Mouse (Mus musculus): ENCODE results near the gene Exoc3l4. TPM values are rescaled to one million over a fixed set of nuclear protein-coding genes. Genes with fewer than 3 reads are reported as not detected.
A peak's percentile ranks its signal among the peaks of the same experiment; 100 is the strongest.

Exoc3l4 gene
- polyA plus RNA-seq, 1 experiment: 5.5 TPM

DNA sequence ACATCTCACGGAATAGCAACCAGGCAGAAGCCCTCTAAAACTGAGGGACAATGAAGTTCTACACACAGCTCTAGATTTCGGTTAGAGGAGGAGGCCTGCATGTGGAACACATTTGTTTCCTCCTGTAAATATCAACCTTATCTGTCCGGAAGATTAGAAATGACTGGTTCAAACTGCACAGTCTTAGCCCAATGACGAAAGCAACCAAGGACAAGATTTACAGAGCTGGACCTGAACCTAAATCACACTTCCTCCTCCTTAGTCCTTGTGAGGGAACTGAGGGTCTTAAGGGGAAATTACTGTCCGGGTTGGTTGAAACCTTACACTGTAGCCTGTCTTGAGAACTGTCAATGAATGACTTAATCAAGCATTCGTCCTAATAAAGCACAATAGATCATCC, 40.8 kb upstream of the Exoc3l4 start:
- Histone ChIP-seq H3K27ac (ENCODE audit: control insufficient read depth, insufficient read depth, low read depth, low read length) (peak overlapping the region; percentile 46; the same call in 1 of the 2 replicates), H3K4me3 (ENCODE audit: control insufficient read depth, low read depth, low read length) (peak overlapping the region; percentile 41), H3K36me3 (ENCODE audit: control insufficient read depth, insufficient read depth, low read length) (no peaks in the 10 kb centered on the region), H3K27me3 (ENCODE audit: control insufficient read depth, insufficient read depth, low read length) (no peaks in the 10 kb centered on the region), H3K4me1 (ENCODE audit: control insufficient read depth, insufficient read depth, low read length) (peaks cover 15% of the 10 kb centered on the region)
- no peak for TF ChIP-seq CTCF (IDR thresholded peaks at IDR 0.05; ENCODE audit: control insufficient read depth, insufficient read depth, insufficient replicate concordance, low read depth, low read length)

DNA sequence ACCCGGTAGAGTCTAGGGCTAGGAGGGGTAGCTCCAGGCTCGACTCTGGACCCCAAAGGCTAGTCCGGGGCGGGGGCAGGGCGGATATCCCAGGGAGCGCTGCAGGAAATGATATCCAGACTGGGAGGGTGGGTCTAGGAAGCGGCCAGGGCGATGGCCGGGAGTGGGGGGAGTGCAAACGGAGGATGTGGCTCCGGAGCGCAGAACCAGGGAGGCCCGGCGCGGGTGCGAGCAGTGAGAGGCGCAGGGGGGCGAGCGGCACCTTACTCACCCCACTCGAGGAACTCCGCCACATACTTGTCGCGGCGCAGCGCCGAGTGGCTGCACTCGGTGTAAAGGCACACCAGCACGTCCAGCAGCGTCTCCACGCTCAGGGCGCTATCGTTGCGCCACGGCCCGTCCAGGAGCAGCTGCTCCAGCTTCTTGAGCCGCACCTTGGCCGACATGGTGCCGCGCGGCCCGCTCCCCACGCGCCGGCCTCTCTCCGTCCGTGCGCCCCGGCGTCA, 39.9 kb upstream of the Exoc3l4 start:
- H3K4me3 ChIP-seq (ENCODE audit: control insufficient read depth, low read depth, low read length): peak overlapping the region; percentile 97
- TF ChIP-seq POLR2A (IDR thresholded peaks at IDR 0.05; ENCODE audit: control insufficient read depth, low read depth, low read length) (no peak; the same call in 1 of the 2 replicates), CTCF (IDR thresholded peaks at IDR 0.05; ENCODE audit: control insufficient read depth, insufficient read depth, insufficient replicate concordance, low read depth, low read length) (no peak)
- H3K27ac ChIP-seq (ENCODE audit: control insufficient read depth, insufficient read depth, low read depth, low read length): peak overlapping the region; percentile 82
- H3K4me1 ChIP-seq (ENCODE audit: control insufficient read depth, insufficient read depth, low read length): peaks cover 15% of the 10 kb centered on the region
- H3K27me3 ChIP-seq (ENCODE audit: control insufficient read depth, insufficient read depth, low read length): no peaks in the 10 kb centered on the region
- no peaks in the 10 kb centered on the region for H3K36me3 ChIP-seq (ENCODE audit: control insufficient read depth, insufficient read depth, low read length)

DNA sequence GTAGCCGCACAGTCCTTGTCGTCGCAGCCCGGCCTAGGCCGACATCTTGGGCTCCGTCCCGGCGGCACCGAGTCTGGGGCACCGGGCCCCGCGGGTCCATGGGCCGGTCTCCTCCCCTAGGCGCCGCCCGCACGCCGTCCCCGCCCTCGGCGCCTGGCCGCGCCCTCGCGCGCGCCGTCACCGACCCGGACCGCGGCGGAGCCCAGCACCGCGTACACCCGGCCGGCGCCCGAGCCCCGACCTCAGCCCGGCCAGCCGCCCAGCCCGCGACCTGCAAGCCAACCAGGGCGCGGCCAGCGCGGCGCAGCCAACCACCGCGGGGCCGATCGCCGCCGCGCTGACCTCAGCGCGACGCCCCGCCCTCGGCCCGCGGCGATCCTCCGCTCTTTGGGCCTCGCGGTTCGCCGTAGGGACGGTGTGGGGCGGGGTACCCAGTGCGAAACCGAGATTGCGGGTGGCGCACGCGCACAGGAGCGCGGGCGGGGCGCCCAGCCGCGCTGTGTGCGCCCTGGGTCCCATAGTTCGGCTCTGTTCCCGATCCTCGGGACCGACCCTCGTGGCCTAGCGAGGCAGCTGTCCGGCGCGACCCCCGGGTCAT, 39.3 kb upstream of the Exoc3l4 start, which contains the start of gene Cdc42bpb:
TSS of gene Cdc42bpb (minus strand) at position 343 of the 598 bp plus-strand sequence.
- TF ChIP-seq POLR2A (IDR thresholded peaks at IDR 0.05; ENCODE audit: control insufficient read depth, low read depth, low read length) (peak; percentile 67), CTCF (IDR thresholded peaks at IDR 0.05; ENCODE audit: control insufficient read depth, insufficient read depth, insufficient replicate concordance, low read depth, low read length) (no peak)
- no peaks in the 10 kb centered on the region for H3K36me3 ChIP-seq (ENCODE audit: control insufficient read depth, insufficient read depth, low read length)
- peak within 1 kb of the TSS; percentile 97 for H3K4me3 ChIP-seq (ENCODE audit: control insufficient read depth, low read depth, low read length)
- H3K27me3 ChIP-seq (ENCODE audit: control insufficient read depth, insufficient read depth, low read length): no peaks in the 10 kb centered on the region
- peak within 1 kb of the TSS; percentile 96 for H3K27ac ChIP-seq (ENCODE audit: control insufficient read depth, insufficient read depth, low read depth, low read length)
- peaks cover 15% of the 10 kb centered on the region for H3K4me1 ChIP-seq (ENCODE audit: control insufficient read depth, insufficient read depth, low read length)

DNA sequence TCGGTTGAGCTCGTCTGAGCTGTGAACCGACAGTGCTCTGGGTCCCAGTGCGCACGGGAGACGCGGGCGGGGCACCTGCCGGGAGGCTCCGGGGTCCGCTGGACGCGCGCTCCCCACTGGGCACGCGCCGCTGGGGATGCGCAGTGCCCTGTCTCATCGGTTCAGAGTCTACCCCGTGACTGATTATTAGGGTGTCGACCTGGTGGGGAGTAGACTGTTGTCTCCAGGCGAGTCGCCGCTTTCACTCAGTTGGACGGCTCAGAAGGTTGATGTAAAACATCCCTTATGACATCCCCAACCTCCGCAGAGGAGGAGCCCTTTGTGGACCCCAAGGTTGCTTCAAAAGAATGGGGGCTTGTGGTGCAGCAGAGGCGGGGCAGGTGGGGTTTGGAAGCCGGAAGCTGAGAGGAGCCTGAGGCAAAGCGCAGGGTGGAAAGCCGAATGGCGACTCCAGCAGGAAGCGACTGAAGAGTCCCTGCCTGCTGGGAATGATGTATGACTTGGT, 38.8 kb upstream of the Exoc3l4 start:
- no peaks in the 10 kb centered on the region for H3K27me3 ChIP-seq (ENCODE audit: control insufficient read depth, insufficient read depth, low read length)
- H3K27ac ChIP-seq (ENCODE audit: control insufficient read depth, insufficient read depth, low read depth, low read length): peak overlapping the region; percentile 96
- no peak for TF ChIP-seq CTCF (IDR thresholded peaks at IDR 0.05; ENCODE audit: control insufficient read depth, insufficient read depth, insufficient replicate concordance, low read depth, low read length)
- no peak for TF ChIP-seq POLR2A (IDR thresholded peaks at IDR 0.05; ENCODE audit: control insufficient read depth, low read depth, low read length)
- H3K36me3 ChIP-seq (ENCODE audit: control insufficient read depth, insufficient read depth, low read length): no peaks in the 10 kb centered on the region
- H3K4me3 ChIP-seq (ENCODE audit: control insufficient read depth, low read depth, low read length): peak overlapping the region; percentile 97
- peaks cover 15% of the 10 kb centered on the region for H3K4me1 ChIP-seq (ENCODE audit: control insufficient read depth, insufficient read depth, low read length)

DNA sequence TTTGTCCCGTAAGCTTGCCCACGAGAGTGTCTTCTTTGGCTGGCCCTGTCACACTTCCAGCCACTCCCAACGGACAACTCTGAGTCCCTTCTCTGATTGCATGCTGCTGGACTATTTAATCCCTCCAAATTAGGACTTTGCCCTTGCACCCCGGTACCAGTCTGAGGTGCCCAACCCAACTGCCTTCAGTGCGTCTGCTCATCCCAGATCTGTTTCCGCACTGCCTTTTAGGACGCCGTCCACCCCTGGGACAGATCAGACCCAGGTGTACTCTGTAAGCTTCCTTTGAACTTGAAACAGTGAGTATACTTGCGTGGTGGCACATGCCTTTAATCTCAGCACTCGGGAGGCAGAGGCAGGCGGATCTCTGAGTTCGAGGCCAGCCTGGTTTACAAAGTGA, 38.0 kb upstream of the Exoc3l4 start:
- Histone ChIP-seq H3K27ac (ENCODE audit: control insufficient read depth, insufficient read depth, low read depth, low read length) (peak overlapping the region; percentile 27; the same call in 1 of the 2 replicates), H3K27me3 (ENCODE audit: control insufficient read depth, insufficient read depth, low read length) (no peaks in the 10 kb centered on the region), H3K36me3 (ENCODE audit: control insufficient read depth, insufficient read depth, low read length) (no peaks in the 10 kb centered on the region), H3K4me1 (ENCODE audit: control insufficient read depth, insufficient read depth, low read length) (peaks cover 14% of the 10 kb centered on the region), H3K4me3 (ENCODE audit: control insufficient read depth, low read depth, low read length) (no peak overlapping the region)
- TF ChIP-seq POLR2A (IDR thresholded peaks at IDR 0.05; ENCODE audit: control insufficient read depth, low read depth, low read length) (no peak), CTCF (IDR thresholded peaks at IDR 0.05; ENCODE audit: control insufficient read depth, insufficient read depth, insufficient replicate concordance, low read depth, low read length) (no peak)

DNA sequence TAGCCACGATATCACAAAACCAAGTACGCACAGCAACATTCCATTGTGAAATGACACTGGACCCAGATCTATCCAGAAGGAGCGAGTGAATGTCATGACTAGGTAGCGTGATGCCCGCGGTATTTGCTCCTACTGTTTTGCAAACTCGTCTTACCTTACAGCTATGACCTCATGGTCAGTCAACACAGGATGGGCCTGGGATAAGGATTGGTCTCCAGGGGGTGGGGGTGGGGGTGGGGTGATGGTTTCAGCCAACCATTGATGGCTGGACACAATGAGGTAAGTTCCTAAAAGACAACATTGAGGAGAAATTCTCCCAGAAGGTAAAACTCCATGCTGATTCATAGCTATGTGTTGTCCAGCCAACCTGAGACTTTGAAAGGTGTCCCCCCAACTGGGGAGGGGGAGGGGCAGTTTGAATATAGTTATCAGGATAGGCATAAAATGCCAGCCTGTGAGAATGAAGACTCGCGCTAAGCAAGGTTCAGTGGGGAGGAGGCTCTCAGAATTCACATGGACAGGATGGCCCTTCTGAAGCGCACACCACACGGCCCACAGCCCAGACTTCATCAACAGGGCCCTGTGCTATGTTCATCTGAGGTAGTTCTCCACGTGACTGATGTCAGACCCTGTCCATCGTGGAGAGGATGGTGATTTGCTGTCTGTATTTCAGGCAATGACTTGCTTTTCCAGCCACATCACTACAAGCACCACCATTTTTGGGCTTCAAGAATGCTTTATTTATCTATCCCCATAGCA, 30.8 kb upstream of the Exoc3l4 start:
- no peak overlapping the region for H3K27ac ChIP-seq (ENCODE audit: control insufficient read depth, insufficient read depth, low read depth, low read length)
- H3K4me1 ChIP-seq (ENCODE audit: control insufficient read depth, insufficient read depth, low read length): no peaks in the 10 kb centered on the region; the same call in 1 of the 2 replicates
- TF ChIP-seq POLR2A (IDR thresholded peaks at IDR 0.05; ENCODE audit: control insufficient read depth, low read depth, low read length) (no peak), CTCF (IDR thresholded peaks at IDR 0.05; ENCODE audit: control insufficient read depth, insufficient read depth, insufficient replicate concordance, low read depth, low read length) (no peak)
- no peaks in the 10 kb centered on the region for H3K27me3 ChIP-seq (ENCODE audit: control insufficient read depth, insufficient read depth, low read length)
- no peaks in the 10 kb centered on the region for H3K36me3 ChIP-seq (ENCODE audit: control insufficient read depth, insufficient read depth, low read length)
- no peak overlapping the region for H3K4me3 ChIP-seq (ENCODE audit: control insufficient read depth, low read depth, low read length)

DNA sequence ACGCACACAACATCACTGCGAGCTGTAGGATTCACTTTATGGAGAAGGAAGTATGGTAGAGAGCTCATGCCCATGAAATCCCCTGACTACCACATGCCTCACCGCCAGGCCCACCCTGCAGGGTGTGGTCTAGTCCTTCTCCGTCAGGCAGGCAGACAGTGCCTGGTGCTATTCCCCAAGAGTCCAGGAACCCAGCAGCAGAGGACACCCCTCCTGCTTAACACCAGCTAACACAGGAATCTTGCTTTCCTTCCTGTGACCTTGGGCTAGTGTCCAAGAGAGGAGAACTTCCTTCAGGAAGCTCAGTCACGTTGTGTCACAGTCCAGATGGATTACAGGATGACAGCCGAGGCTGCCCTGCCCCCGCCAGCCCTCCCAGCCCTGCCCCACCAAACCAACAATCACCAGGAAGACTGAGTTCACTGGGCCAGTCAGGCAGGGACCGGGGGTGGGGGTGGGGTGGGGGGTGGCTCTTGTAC, 30.1 kb upstream of the Exoc3l4 start:
- Histone ChIP-seq H3K27ac (ENCODE audit: control insufficient read depth, insufficient read depth, low read depth, low read length) (no peak overlapping the region), H3K27me3 (ENCODE audit: control insufficient read depth, insufficient read depth, low read length) (no peaks in the 10 kb centered on the region), H3K4me3 (ENCODE audit: control insufficient read depth, low read depth, low read length) (no peak overlapping the region), H3K4me1 (ENCODE audit: control insufficient read depth, insufficient read depth, low read length) (no peaks in the 10 kb centered on the region; the same call in 1 of the 2 replicates), H3K36me3 (ENCODE audit: control insufficient read depth, insufficient read depth, low read length) (no peaks in the 10 kb centered on the region)
- TF ChIP-seq CTCF (IDR thresholded peaks at IDR 0.05; ENCODE audit: control insufficient read depth, insufficient read depth, insufficient replicate concordance, low read depth, low read length) (no peak), POLR2A (IDR thresholded peaks at IDR 0.05; ENCODE audit: control insufficient read depth, low read depth, low read length) (no peak)
